Mouse (Mus musculus): ENCODE measurements around the gene Cacna1a.

DNA sequence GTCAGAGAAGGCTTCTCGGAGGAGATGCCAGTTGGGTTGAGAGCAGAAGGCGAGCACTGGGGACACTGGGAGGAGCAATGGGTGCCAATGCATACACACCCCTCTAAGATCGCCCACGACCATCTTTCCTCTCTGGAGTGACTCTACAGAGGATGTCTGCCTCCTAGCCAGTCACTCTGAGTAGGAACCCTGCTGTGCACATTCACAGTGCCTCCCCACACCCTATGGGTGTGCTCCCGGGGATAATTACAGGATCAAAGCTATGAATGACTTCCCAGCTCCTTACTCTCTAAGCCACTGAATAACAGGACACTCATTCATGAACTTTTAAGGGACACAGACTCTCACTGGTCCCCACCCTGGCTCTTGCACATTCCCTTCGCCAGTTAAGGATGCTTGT, 151.1 kb downstream of the Cacna1a start:
- TF ChIP-seq GATA1 (IDR thresholded peaks at IDR 0.05; ENCODE audit: borderline replicate concordance, low read length) (no peak), FLI1 (IDR thresholded peaks at IDR 0.05; ENCODE audit: low read length) (no peak)
